Mouse (Mus musculus): ENCODE data around the gene Bmper. TPM values are rescaled to one million over a fixed set of nuclear protein-coding genes. Genes with fewer than 3 reads are reported as not detected.

The Bmper gene
- total and polyA plus RNA-seq, 2 experiments = 0.23 to 1.2 TPM

DNA sequence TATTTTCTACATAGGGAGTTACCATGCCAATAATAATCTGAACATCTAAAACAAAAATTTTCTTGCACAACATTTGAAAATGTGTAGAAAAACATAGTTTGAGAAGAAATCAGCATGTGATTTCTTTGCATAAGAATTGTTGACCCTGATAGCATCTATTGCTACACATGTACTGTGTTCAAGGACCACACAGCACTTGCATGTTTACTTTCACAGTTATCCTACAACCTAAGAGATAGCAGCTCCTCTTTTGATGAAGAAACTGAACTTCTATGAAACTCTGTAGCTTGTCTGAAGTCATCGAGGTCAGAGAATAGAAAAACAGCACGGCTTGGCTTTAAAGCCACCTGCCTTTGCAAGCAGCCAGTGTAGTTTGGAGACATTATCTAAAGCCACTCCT, 85.0 kb downstream of the Bmper start:
- Histone ChIP-seq H3K27me3 (ENCODE audit: control insufficient read depth, insufficient read depth, low read length) (peaks cover 3% of the 10 kb centered on the region; the same call in 1 of the 2 replicates), H3K4me3 (ENCODE audit: insufficient read depth, low read depth, low read length) (no peak overlapping the region), H3K27ac (replicated peaks; ENCODE audit: insufficient read depth, low read depth, low read length) (no peak overlapping the region), H3K36me3 (ENCODE audit: control insufficient read depth, insufficient read depth, low read length) (no peaks in the 10 kb centered on the region), H3K9ac (ENCODE audit: low read depth, low read length) (no peak overlapping the region), H3K4me1 (ENCODE audit: control insufficient read depth, insufficient read depth, low read length) (peaks cover 10% of the 10 kb centered on the region), H3K79me2 (ENCODE audit: control insufficient read depth, insufficient read depth, low read length) (no peaks in the 10 kb centered on the region)
- peak; percentile 83 for DNase-seq (ENCODE audit: extremely low read depth, low read depth, low spot score)
- no peak for TF ChIP-seq POLR2A (IDR thresholded peaks at IDR 0.05; ENCODE audit: extremely low read depth, insufficient read depth, low read length)
- TF ChIP-seq CTCF (IDR thresholded peaks at IDR 0.05; ENCODE audit: low read depth, low read length) = no peak
- WGBS = 23% methylated on average over 2 of the region's 2 CpGs

GRCm38 (mm10) chr9:23310953-23311352, 88.1 kb downstream of the Bmper start:
- WGBS = 87% methylated on average over 3 of the region's 3 CpGs
- H3K4me1 ChIP-seq (ENCODE audit: control insufficient read depth, insufficient read depth, low read length) = peaks cover 8% of the 10 kb centered on the region
- H3K4me3 ChIP-seq (ENCODE audit: insufficient read depth, low read depth, low read length) = no peak overlapping the region
- no peaks in the 10 kb centered on the region for H3K36me3 ChIP-seq (ENCODE audit: control insufficient read depth, insufficient read depth, low read length)
- H3K27ac ChIP-seq (replicated peaks; ENCODE audit: insufficient read depth, low read depth, low read length) = no peak overlapping the region
- H3K79me2 ChIP-seq (ENCODE audit: control insufficient read depth, insufficient read depth, low read length) = no peaks in the 10 kb centered on the region
- H3K9ac ChIP-seq (ENCODE audit: low read depth, low read length) = no peak overlapping the region
- peaks cover 3% of the 10 kb centered on the region; the same call in 1 of the 2 replicates for H3K27me3 ChIP-seq (ENCODE audit: control insufficient read depth, insufficient read depth, low read length)
- DNase-seq (ENCODE audit: extremely low read depth, low read depth, low spot score) = no peak
- no peak for TF ChIP-seq CTCF (IDR thresholded peaks at IDR 0.05; ENCODE audit: low read depth, low read length)
- TF ChIP-seq POLR2A (IDR thresholded peaks at IDR 0.05; ENCODE audit: extremely low read depth, insufficient read depth, low read length) = no peak

DNA sequence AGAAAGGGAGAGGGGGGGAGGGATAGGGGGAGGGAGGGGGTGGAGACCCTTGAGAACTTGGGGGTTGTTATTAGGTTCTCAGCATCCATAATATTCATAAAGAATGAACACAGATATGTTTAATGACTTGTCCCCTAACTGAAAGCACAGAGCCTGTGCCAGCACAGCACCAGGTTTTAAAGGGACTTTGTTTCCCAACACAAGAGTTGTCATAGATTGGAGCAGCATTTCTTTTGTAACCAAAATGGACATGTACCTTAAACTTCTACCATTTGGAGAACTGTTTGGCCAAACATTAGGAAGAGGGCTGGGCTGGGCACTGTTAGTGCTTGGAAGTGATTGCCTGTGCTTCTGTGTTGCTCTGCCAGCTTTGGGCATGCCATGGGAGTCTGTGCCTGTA, 89.1 kb downstream of the Bmper start:
- Histone ChIP-seq H3K36me3 (ENCODE audit: control insufficient read depth, insufficient read depth, low read length) (no peaks in the 10 kb centered on the region), H3K4me1 (ENCODE audit: control insufficient read depth, insufficient read depth, low read length) (peaks cover 2% of the 10 kb centered on the region; the same call in 1 of the 2 replicates), H3K79me2 (ENCODE audit: control insufficient read depth, insufficient read depth, low read length) (no peaks in the 10 kb centered on the region), H3K27ac (replicated peaks; ENCODE audit: insufficient read depth, low read depth, low read length) (no peak overlapping the region), H3K27me3 (ENCODE audit: control insufficient read depth, insufficient read depth, low read length) (peaks cover 3% of the 10 kb centered on the region; the same call in 1 of the 2 replicates), H3K9ac (ENCODE audit: low read depth, low read length) (no peak overlapping the region), H3K4me3 (ENCODE audit: insufficient read depth, low read depth, low read length) (no peak overlapping the region)
- no peak for TF ChIP-seq CTCF (IDR thresholded peaks at IDR 0.05; ENCODE audit: low read depth, low read length)
- no peak for TF ChIP-seq POLR2A (IDR thresholded peaks at IDR 0.05; ENCODE audit: extremely low read depth, insufficient read depth, low read length)
- DNase-seq (ENCODE audit: extremely low read depth, low read depth, low spot score) = no peak

DNA sequence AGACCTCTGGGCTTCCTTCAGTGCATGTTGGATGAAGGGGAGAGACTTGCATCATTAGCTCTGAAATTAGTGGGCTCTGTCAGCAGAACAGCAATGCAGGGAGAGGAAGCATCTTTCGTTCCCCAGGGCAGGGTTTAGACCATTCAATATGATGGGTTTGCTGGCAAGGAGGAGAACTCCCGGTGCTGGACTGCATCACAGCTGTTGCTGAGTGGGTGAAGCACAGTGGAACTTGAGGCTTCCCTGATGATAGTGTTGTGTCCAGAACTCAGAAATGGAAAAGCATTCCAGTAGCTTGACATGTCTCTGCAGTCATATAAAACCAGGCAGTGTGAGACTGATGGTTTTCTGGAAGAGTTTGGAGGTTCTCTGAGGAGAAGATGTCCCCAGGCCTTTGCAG, 90.0 kb downstream of the Bmper start:
- no peak for DNase-seq (ENCODE audit: extremely low read depth, low read depth, low spot score)
- no peak overlapping the region for H3K4me3 ChIP-seq (ENCODE audit: insufficient read depth, low read depth, low read length)
- no peak overlapping the region for H3K27ac ChIP-seq (replicated peaks; ENCODE audit: insufficient read depth, low read depth, low read length)
- H3K9ac ChIP-seq (ENCODE audit: low read depth, low read length) = no peak overlapping the region
- no peaks in the 10 kb centered on the region for H3K79me2 ChIP-seq (ENCODE audit: control insufficient read depth, insufficient read depth, low read length)
- H3K27me3 ChIP-seq (ENCODE audit: control insufficient read depth, insufficient read depth, low read length) = peaks cover 3% of the 10 kb centered on the region; the same call in 1 of the 2 replicates
- H3K4me1 ChIP-seq (ENCODE audit: control insufficient read depth, insufficient read depth, low read length) = no peaks in the 10 kb centered on the region
- TF ChIP-seq CTCF (IDR thresholded peaks at IDR 0.05; ENCODE audit: low read depth, low read length) = no peak
- no peak for TF ChIP-seq POLR2A (IDR thresholded peaks at IDR 0.05; ENCODE audit: extremely low read depth, insufficient read depth, low read length)
- H3K36me3 ChIP-seq (ENCODE audit: control insufficient read depth, insufficient read depth, low read length) = no peaks in the 10 kb centered on the region
- 81% methylated on average over 2 of the region's 2 CpGs for WGBS

DNA sequence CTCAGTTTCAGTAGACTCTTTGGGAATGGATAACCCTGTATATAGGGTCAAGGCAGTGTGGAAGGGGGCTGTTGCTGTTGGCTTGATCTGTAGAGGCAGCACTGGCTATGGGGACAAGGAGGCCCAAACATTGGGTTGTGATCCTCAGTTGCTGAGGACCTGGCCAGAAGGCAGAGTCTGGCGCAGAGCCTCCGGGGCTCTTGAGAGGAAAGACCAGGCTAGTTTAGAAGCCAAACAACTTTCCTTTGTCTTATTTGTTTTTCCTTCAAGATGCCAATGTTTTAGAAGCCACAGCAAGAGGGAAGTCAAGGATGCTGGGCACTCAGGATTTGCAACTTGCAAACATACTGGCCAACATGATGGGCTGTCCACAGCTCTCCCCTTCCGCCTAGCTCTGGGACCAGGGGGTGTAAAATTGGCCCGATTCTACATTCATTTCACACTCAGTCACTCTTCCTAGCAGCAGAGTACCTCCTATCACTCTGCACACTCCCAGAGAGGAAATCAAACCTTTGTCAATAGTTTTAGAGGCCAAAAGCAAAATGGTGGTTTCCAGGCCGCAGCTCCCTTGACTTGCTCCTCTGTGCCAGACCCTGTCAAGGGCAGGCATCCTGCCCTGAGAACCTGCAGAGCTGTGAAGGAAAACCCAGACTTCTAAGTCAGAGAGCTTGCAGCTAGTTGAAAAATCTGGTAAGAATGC, 92.9 kb downstream of the Bmper start:
- peaks cover 3% of the 10 kb centered on the region; the same call in 1 of the 2 replicates for H3K27me3 ChIP-seq (ENCODE audit: control insufficient read depth, insufficient read depth, low read length)
- DNase-seq (ENCODE audit: extremely low read depth, low read depth, low spot score) = no peak
- no peaks in the 10 kb centered on the region for H3K79me2 ChIP-seq (ENCODE audit: control insufficient read depth, insufficient read depth, low read length)
- TF ChIP-seq POLR2A (IDR thresholded peaks at IDR 0.05; ENCODE audit: extremely low read depth, insufficient read depth, low read length) = no peak
- no peak for TF ChIP-seq CTCF (IDR thresholded peaks at IDR 0.05; ENCODE audit: low read depth, low read length)
- H3K36me3 ChIP-seq (ENCODE audit: control insufficient read depth, insufficient read depth, low read length) = no peaks in the 10 kb centered on the region
- H3K4me3 ChIP-seq (ENCODE audit: insufficient read depth, low read depth, low read length) = no peak overlapping the region
- H3K27ac ChIP-seq (replicated peaks; ENCODE audit: insufficient read depth, low read depth, low read length) = no peak overlapping the region
- WGBS = 89% methylated on average over 5 of the region's 5 CpGs
- no peaks in the 10 kb centered on the region for H3K4me1 ChIP-seq (ENCODE audit: control insufficient read depth, insufficient read depth, low read length)
- no peak overlapping the region for H3K9ac ChIP-seq (ENCODE audit: low read depth, low read length)

GRCm38 (mm10) chr9:23327830-23328229, 105.0 kb downstream of the Bmper start:
- H3K4me1 ChIP-seq (ENCODE audit: control insufficient read depth, insufficient read depth, low read length) = peaks cover 4% of the 10 kb centered on the region
- no peak overlapping the region for H3K4me3 ChIP-seq (ENCODE audit: insufficient read depth, low read depth, low read length)
- DNase-seq (ENCODE audit: extremely low read depth, low read depth, low spot score) = no peak
- H3K9ac ChIP-seq (ENCODE audit: low read depth, low read length) = no peak overlapping the region
- 88% methylated on average over 3 of the region's 3 CpGs for WGBS
- H3K36me3 ChIP-seq (ENCODE audit: control insufficient read depth, insufficient read depth, low read length) = no peaks in the 10 kb centered on the region
- no peak overlapping the region for H3K27ac ChIP-seq (replicated peaks; ENCODE audit: insufficient read depth, low read depth, low read length)
- no peak for TF ChIP-seq CTCF (IDR thresholded peaks at IDR 0.05; ENCODE audit: low read depth, low read length)
- TF ChIP-seq POLR2A (IDR thresholded peaks at IDR 0.05; ENCODE audit: extremely low read depth, insufficient read depth, low read length) = no peak
- H3K79me2 ChIP-seq (ENCODE audit: control insufficient read depth, insufficient read depth, low read length) = no peaks in the 10 kb centered on the region
- H3K27me3 ChIP-seq (ENCODE audit: control insufficient read depth, insufficient read depth, low read length) = no peaks in the 10 kb centered on the region

All from liver, adult 2 months (tissue).